Mouse (Mus musculus): ENCODE measurements at regions not wholly inside any gene's neighbourhood (a gene's known extent, or its start where the extent isn't known, plus 50 kb on each side); places are given as distances from the start of the nearest gene placed in this dataset.

DNA sequence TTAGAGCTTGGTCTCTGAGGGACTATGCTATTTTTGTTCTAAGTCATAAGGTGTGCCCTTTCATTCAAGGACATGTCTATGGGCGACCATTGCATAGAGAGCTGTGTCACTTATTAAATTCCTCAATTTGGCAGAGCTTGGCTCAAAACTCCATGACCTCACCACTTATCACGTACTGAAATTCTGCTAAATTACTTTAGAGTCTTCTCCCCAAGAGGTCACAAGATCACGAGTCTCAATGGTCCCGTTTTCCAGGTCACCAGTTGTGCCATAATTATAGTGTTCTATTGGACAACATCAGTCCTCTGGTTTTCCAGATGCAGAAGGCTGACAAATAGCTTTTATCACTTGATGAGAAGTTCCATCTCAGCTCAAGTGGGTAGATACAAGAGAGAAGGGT is 576.9 kb downstream of the Dok5 start:
- Histone ChIP-seq H3K36me3 (ENCODE audit: control insufficient read depth, insufficient read depth) (no peaks in the 10 kb centered on the region), H3K4me1 (replicated peaks; ENCODE audit: control insufficient read depth, insufficient read depth, low read length) (no peaks in the 10 kb centered on the region), H3K4me3 (ENCODE audit: low read depth, low read length) (no peak overlapping the region), H3K4me2 (replicated peaks; ENCODE audit: low read depth) (no peak overlapping the region), H3K9ac (ENCODE audit: low read depth, low read length) (no peak overlapping the region), H3K9me3 (ENCODE audit: control insufficient read depth) (no peaks in the 10 kb centered on the region), H3K27ac (ENCODE audit: low read depth, low read length) (no peak overlapping the region), H3K27me3 (replicated peaks; ENCODE audit: control insufficient read depth, insufficient read depth, low read length) (no peaks in the 10 kb centered on the region)
- TF ChIP-seq CTCF (IDR thresholded peaks at IDR 0.05; ENCODE audit: low read depth) = no peak
- ATAC-seq = no peak
- WGBS = 74% methylated on average over 4 of the region's 4 CpGs

DNA sequence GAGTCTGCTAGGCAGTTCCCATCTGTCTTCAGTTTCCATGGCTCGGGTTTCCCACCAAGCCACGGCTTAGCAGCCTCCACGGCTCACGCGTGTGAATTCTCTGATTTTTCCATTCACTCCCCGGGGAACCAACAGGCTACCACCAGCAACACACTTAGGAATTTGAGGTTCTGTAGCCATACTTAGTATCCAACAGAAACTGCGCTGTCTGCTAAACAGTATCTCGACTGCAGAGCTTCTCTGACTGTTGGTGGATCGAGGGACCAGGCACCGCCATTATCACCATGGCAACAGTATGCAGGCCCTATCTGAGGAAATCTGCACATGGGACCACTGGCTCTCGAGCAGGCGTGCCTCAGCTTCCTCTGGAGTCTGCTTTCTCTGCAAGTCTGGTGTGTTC is 574.4 kb downstream of the Dok5 start:
- Histone ChIP-seq H3K4me1 (replicated peaks; ENCODE audit: control insufficient read depth, insufficient read depth, low read length) (no peaks in the 10 kb centered on the region), H3K27ac (ENCODE audit: low read depth, low read length) (no peak overlapping the region), H3K4me2 (replicated peaks; ENCODE audit: low read depth) (no peak overlapping the region), H3K36me3 (ENCODE audit: control insufficient read depth, insufficient read depth) (no peaks in the 10 kb centered on the region), H3K4me3 (ENCODE audit: low read depth, low read length) (no peak overlapping the region), H3K9me3 (ENCODE audit: control insufficient read depth) (no peaks in the 10 kb centered on the region), H3K9ac (ENCODE audit: low read depth, low read length) (no peak overlapping the region), H3K27me3 (replicated peaks; ENCODE audit: control insufficient read depth, insufficient read depth, low read length) (no peaks in the 10 kb centered on the region)
- no peak for ATAC-seq
- 57% methylated on average over 12 of the region's 12 CpGs for WGBS
- no peak for TF ChIP-seq CTCF (IDR thresholded peaks at IDR 0.05; ENCODE audit: low read depth)

DNA sequence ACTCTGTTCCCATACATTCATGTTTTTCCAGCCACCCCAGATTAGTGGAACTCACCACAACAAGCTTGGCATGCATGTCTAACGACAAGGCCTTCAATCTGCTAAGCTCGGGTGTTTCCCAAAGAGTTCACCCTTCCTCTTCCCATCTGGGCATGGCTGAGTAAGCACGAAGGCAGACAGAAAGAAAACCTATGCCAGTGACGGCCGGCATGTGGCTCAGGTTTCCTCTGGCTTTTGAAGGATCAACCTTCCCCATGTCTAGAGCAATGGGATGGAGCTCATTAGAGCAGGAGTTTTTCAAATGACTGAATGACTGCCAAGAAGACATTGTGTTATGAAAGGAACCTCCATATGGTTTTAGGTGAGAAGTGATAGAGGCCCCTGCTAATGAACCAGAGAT is 566.9 kb downstream of the Dok5 start:
- no peak for ATAC-seq
- WGBS = 80% methylated on average over 5 of the region's 5 CpGs
- no peaks in the 10 kb centered on the region for H3K4me1 ChIP-seq (replicated peaks; ENCODE audit: control insufficient read depth, insufficient read depth, low read length)

DNA sequence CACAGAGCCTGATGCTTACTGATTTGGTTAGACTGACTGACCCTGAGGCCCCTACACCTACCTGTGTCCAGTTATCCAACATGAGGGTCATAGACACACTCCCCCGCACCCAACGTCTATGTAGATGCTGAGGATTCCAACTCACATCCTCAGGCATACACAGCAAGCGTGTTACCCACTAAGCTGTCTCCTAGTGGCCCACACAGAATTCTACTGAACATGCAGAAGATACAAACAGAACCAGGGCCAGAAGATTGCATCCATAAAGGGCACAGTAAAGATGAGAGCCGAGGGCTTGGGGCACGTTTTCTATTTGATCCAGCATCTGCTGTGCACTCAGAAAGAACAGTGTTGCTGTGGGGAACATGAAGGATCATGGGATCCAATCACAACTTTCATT is 564.0 kb downstream of the Dok5 start:
- no peak overlapping the region for H3K9ac ChIP-seq (ENCODE audit: low read depth, low read length)
- H3K9me3 ChIP-seq (ENCODE audit: control insufficient read depth) = no peaks in the 10 kb centered on the region
- H3K27ac ChIP-seq (ENCODE audit: low read depth, low read length) = no peak overlapping the region
- no peak for ATAC-seq
- no peak for TF ChIP-seq CTCF (IDR thresholded peaks at IDR 0.05; ENCODE audit: low read depth)
- H3K4me1 ChIP-seq (replicated peaks; ENCODE audit: control insufficient read depth, insufficient read depth, low read length) = no peaks in the 10 kb centered on the region
- H3K27me3 ChIP-seq (replicated peaks; ENCODE audit: control insufficient read depth, insufficient read depth, low read length) = no peaks in the 10 kb centered on the region
- H3K4me2 ChIP-seq (replicated peaks; ENCODE audit: low read depth) = no peak overlapping the region
- WGBS = 87% methylated on average over 5 of the region's 5 CpGs
- no peak overlapping the region for H3K4me3 ChIP-seq (ENCODE audit: low read depth, low read length)
- H3K36me3 ChIP-seq (ENCODE audit: control insufficient read depth, insufficient read depth) = no peaks in the 10 kb centered on the region

More for the DNA sequence above, 566.9 kb downstream of the Dok5 start:
- no peaks in the 10 kb centered on the region for H3K27me3 ChIP-seq (replicated peaks; ENCODE audit: control insufficient read depth, insufficient read depth, low read length)
- H3K9ac ChIP-seq (ENCODE audit: low read depth, low read length) = no peak overlapping the region
- no peak overlapping the region for H3K27ac ChIP-seq (ENCODE audit: low read depth, low read length)
- TF ChIP-seq CTCF (IDR thresholded peaks at IDR 0.05; ENCODE audit: low read depth) = no peak
- no peaks in the 10 kb centered on the region for H3K9me3 ChIP-seq (ENCODE audit: control insufficient read depth)
- H3K4me2 ChIP-seq (replicated peaks; ENCODE audit: low read depth) = no peak overlapping the region
- H3K4me3 ChIP-seq (ENCODE audit: low read depth, low read length) = no peak overlapping the region
- H3K36me3 ChIP-seq (ENCODE audit: control insufficient read depth, insufficient read depth) = no peaks in the 10 kb centered on the region

DNA sequence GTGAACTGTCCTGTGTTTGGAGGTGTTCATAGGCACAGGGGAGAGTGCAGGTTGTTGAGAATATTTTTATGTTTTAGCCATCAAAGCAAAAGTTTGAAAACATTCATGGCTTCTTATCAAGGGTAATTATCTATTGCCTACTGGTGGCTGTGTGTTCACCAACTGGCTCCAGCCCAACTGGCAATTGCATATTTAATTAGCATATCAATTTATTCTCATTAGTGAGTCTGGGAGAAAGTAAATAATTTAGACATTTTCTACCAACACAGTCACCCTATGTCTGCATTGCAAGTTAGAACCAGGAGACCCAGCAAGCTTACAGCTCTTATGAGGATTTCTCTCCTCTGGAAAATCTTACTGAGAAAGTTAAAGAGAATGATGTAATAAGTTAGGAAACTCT is 561.0 kb downstream of the Dok5 start:
- Histone ChIP-seq H3K27ac (ENCODE audit: low read depth, low read length) (no peak overlapping the region), H3K4me3 (ENCODE audit: low read depth, low read length) (no peak overlapping the region), H3K9me3 (ENCODE audit: control insufficient read depth) (no peaks in the 10 kb centered on the region), H3K36me3 (ENCODE audit: control insufficient read depth, insufficient read depth) (no peaks in the 10 kb centered on the region), H3K27me3 (replicated peaks; ENCODE audit: control insufficient read depth, insufficient read depth, low read length) (no peaks in the 10 kb centered on the region), H3K4me2 (replicated peaks; ENCODE audit: low read depth) (no peak overlapping the region), H3K4me1 (replicated peaks; ENCODE audit: control insufficient read depth, insufficient read depth, low read length) (no peaks in the 10 kb centered on the region), H3K9ac (ENCODE audit: low read depth, low read length) (no peak overlapping the region)
- no peak for TF ChIP-seq CTCF (IDR thresholded peaks at IDR 0.05; ENCODE audit: low read depth)
- ATAC-seq = no peak

DNA sequence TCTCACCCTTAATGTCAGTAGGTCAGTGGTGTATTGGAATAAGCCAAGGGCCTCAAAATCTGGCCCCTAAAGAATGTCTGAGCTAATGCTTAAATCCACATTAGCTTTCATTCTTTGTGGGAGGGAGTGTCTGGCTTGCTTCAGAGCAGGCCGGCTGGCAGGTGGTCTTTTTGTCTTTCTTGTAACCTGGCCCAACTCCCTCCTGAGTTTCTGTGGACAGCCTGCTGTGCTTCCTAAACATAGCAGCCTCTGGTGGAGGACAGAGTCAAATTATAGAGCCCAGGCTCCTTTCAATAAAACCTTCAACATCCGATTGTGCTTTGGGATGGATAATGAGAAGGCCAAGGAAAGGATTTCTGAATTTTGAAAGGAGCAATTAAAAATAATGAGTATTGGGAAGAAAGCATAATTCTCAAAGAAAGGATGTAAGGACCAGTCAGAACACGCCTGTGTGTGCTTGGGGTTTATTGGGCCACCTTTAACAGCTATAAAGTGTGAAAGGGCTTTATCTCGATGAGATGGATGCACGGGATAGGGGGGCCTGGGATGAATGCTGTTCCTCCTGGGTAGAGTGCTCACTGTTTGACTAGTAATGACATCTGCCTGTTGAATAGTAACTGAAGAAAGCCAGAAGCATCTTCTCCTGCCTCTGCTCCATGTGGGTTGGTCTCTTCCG is 554.2 kb downstream of the Dok5 start:
- no peak for TF ChIP-seq CTCF (IDR thresholded peaks at IDR 0.05; ENCODE audit: low read depth)
- H3K27ac ChIP-seq (ENCODE audit: low read depth, low read length) = no peak overlapping the region
- no peak overlapping the region for H3K4me2 ChIP-seq (replicated peaks; ENCODE audit: low read depth)
- ATAC-seq = no peak
- H3K27me3 ChIP-seq (replicated peaks; ENCODE audit: control insufficient read depth, insufficient read depth, low read length) = no peaks in the 10 kb centered on the region
- no peaks in the 10 kb centered on the region for H3K9me3 ChIP-seq (ENCODE audit: control insufficient read depth)
- no peaks in the 10 kb centered on the region for H3K4me1 ChIP-seq (replicated peaks; ENCODE audit: control insufficient read depth, insufficient read depth, low read length)
- H3K9ac ChIP-seq (ENCODE audit: low read depth, low read length) = no peak overlapping the region
- 37% methylated on average over 6 of the region's 6 CpGs for WGBS
- no peak overlapping the region for H3K4me3 ChIP-seq (ENCODE audit: low read depth, low read length)
- H3K36me3 ChIP-seq (ENCODE audit: control insufficient read depth, insufficient read depth) = no peaks in the 10 kb centered on the region

DNA sequence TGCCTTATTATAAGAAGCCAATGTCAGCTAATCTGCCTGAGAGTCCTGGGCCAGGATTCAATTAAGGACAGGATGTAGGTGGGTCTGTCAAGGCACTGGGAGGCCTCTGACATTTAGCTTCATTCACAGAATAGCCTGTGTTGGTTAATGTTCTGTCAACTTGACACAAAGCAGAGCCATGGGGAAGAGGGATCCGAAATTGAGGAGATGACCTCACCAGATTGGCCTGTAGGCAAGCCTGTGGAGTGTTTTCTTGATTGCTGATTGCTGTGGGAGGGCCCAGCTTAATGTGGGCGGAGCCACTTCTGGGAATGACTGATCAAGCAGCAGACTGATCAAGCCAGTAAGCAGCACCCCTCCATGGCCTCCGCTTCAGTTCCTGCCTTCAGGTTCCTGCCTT is 548.5 kb downstream of the Dok5 start:
- WGBS = 67% methylated on average over 3 of the region's 3 CpGs
- TF ChIP-seq CTCF (IDR thresholded peaks at IDR 0.05; ENCODE audit: low read depth) = no peak

More for the DNA sequence above, 548.5 kb downstream of the Dok5 start:
- H3K27me3 ChIP-seq (replicated peaks; ENCODE audit: control insufficient read depth, insufficient read depth, low read length) = no peaks in the 10 kb centered on the region
- H3K4me2 ChIP-seq (replicated peaks; ENCODE audit: low read depth) = no peak overlapping the region
- H3K4me3 ChIP-seq (ENCODE audit: low read depth, low read length) = no peak overlapping the region
- H3K4me1 ChIP-seq (replicated peaks; ENCODE audit: control insufficient read depth, insufficient read depth, low read length) = no peaks in the 10 kb centered on the region
- no peaks in the 10 kb centered on the region for H3K36me3 ChIP-seq (ENCODE audit: control insufficient read depth, insufficient read depth)
- H3K9me3 ChIP-seq (ENCODE audit: control insufficient read depth) = no peaks in the 10 kb centered on the region
- no peak overlapping the region for H3K9ac ChIP-seq (ENCODE audit: low read depth, low read length)
- no peak for ATAC-seq
- no peak overlapping the region for H3K27ac ChIP-seq (ENCODE audit: low read depth, low read length)

Data from intestine, postnatal 0 days (tissue).